Mouse (Mus musculus) gastrocnemius, postnatal 14 days (tissue): ENCODE results near the gene Nedd8. TPM values are rescaled to one million over a fixed set of nuclear protein-coding genes. Genes with fewer than 3 reads are reported as not detected.

Source experiments
- DNase-seq: peaks from one replicate; pipeline ENCODE4 v3.0.0; 2021; ENCODE audit warnings: mixed read lengths
- intact Hi-C: fragments of 180-260 bp; cut with DNase I; formaldehyde crosslinking; loops from one replicate; pipeline ENCODE4 v1.15.1; 2025; ENCODE audit warnings: low total_unique reads
- total RNA-seq, 2 experiments: library from RNA; stranded (reverse); gene quantifications; 2 replicates each; pipeline ENCODE4 v1.2.3; 2021

Nedd8 gene
- total RNA-seq, 2 experiments from 2014 or later, result 200 to 201 TPM

DNA sequence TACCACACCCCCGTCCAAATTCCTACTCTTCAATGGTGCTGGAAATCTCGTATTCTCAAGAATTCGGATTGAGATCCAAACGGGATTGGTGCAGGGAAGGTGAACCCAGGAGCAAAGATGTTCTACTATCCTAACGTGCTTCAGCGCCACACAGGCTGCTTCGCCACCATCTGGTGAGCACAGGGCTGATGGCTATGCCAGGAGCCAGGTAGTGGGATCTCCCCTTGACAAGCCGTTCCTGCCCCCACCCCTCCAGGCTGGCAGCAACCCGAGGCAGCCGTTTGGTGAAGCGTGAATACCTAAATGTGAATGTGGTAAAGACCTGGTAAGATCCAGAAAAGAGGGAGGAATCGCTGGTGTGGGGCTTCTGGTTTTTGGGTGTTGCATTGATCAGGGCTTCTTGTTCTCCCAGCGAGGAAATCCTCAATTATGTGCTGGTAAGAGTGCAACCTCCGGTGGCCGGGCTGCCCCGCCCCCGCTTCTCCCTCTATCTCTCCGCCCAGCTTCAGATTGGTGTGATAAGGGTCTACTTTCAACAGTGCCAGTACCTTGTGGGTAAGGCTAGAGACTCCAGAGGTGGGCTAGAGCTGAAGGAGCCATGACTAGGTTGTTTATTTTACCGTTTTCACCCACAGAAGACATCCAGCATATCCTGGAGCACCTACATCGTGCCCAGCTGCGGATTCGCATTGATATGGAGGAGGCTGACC is 53.3 kb downstream of the Nedd8 start:
- intact Hi-C loops, result no loop called here
- no peak for DNase-seq

DNA sequence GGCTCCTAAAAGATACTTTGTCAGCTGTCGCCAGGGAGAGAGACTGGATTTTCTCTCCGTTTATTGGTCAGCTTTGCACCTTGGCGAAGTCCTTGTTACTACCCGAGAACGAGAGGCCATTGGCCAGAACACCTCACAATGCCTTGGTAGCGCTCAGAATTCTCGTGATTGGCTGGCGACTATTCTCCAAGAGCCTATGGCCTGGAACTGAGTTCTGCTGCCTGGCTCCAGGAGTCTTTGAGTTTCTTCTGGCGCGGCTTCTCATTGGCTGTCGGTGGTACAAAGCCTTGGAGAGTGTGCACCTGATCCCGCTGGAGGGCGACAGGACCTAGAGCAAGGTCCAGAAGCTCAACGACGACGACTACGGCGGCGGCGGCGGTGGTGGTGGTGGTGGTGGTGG is 54.1 kb downstream of the Nedd8 start, which contains the start of gene Rec8:
Gene Rec8 (plus strand): TSS at position 216 of the 400 bp plus-strand sequence.
- DNase-seq, result no peak

DNA sequence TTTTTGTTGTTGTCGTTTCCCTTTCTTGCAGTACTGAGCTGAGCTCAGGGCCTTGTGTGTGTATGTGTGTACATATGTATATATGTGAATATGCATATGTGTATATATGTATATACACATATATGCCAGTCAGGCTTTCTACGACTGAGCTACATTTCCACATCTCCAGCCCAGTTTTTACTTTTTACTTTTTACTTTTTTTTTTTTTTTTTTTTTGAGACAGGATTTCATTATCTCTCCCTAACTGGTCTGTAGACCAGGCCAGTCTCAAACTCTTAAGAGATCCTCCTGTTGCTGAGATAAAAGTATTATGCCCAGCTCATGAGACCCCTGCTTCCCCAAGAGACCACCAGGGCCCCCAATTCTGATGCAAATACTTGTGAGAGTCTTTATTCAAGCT is 55.1 kb downstream of the Nedd8 start:
- DNase-seq, result no peak
- intact Hi-C loops, result no loop called here

More for the DNA sequence above, 54.1 kb downstream of the Nedd8 start, which contains the start of gene Rec8:
- intact Hi-C loops, result no loop called here

DNA sequence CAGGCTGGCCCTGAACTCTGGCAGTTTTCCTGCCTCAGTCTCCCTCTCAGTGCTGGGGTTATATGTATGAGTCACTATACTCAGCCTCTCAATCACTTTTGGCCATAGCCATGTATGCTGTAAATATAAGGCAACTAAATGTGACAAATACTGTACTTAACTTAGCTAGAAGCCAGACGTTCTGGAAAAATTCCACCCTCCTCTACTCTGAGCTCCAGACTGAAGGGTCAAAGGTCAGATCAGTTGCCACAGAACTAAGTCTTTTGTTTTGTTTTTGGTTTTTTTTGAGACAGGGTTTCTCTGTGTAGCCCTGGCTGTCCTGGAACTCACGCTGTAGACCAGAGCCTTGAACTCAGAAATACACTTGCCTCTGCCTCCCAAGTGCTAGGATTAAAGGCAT is 56.0 kb downstream of the Nedd8 start:
- intact Hi-C loops, result no loop called here
- no peak for DNase-seq

DNA sequence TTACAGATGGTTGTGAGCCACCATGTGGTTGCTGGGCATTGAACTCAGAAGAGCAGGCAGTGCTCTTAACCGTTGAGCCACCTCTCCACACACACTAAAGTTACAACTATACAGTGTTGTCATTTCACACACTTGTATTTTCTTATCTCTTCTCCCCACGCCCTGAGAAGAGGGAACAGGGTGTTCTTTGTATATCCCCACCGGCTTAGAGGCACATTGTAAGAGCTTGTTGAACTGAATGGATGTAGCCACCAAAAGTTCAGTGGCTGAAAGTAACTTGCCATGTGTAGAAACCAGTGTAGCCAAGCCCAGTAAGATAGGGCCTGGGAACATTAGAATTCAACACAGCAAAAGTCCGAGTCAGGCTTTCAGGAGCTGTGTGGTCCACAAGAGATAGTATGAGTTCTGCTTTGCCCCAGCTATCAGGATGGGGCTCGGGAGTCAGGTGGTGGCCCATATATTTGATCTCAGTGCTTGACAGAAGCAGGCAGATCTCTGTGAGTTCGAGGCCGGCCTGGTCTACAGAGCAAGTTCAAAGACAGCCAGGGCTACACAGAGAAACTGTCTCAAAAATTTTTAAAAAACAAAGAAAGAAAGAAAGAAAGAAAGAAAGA is 57.3 kb downstream of the Nedd8 start:
- intact Hi-C loops, result no loop called here
- no peak for DNase-seq

DNA sequence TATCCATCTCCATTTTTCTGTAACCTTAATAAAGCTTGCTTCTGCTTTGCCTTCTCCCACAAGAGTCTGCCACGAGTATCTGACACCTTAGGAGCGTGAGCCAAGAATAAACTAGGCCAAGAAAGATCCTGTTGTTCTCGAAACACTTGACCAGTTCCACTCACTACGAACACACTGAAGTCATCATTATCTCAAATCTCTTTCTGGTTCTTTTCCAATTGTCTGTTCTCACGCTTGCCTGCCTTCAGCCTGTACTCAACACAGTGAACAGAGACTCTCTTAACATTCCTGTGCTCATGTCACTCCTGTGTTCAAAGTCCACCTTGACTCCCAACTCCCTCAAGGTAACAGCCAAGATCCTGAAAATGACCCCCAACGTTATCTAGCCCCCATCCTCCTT is 58.6 kb downstream of the Nedd8 start:
- no peak for DNase-seq
- intact Hi-C loops, result no loop called here

Other genes starting within 250 kb of the Nedd8 start
- gene Dhrs4, start 193.4 kb downstream of the Nedd8 start, total RNA-seq, result 10 to 100 TPM; 30.5 to 40.5 TPM
- 1 to 10 TPM in 1 of 2 experiments, under 1 TPM in 1; 0.74 to 1.3 TPM for gene Carmil3, start 181.5 kb downstream of the Nedd8 start, total RNA-seq
- under 1 TPM in 1 of 2 experiments, not detected in 1; 0.16 TPM for gene Cpne6, start 161.7 kb downstream of the Nedd8 start, total RNA-seq
- gene Nrl, start 147.1 kb downstream of the Nedd8 start, total RNA-seq, result not detected
- 10 to 100 TPM; 11.5 to 13.8 TPM for gene Pck2, start 131.9 kb downstream of the Nedd8 start, total RNA-seq
- 10 to 100 TPM; 76.5 to 87.8 TPM for gene Dcaf11, start 112.1 kb downstream of the Nedd8 start, total RNA-seq
- gene A730061H03Rik, start 111.7 kb downstream of the Nedd8 start, total RNA-seq, result not detected
- 100 to 1,000 TPM; 415 to 455 TPM for gene Fitm1, start 96.5 kb downstream of the Nedd8 start, total RNA-seq
- 10 to 100 TPM; 48.3 to 49.7 TPM for gene Psme1, start 94.0 kb downstream of the Nedd8 start, total RNA-seq
- gene Emc9, start 86.8 kb downstream of the Nedd8 start, total RNA-seq, result 10 to 100 TPM; 38.6 to 39.4 TPM
- 10 to 100 TPM; 57.5 to 63.2 TPM for gene Psme2, start 81.0 kb downstream of the Nedd8 start, total RNA-seq
- gene Rnf31, start 80.4 kb downstream of the Nedd8 start, total RNA-seq, result 10 to 100 TPM in 1 of 2 experiments, 1 to 10 TPM in 1; 9.4 to 11.7 TPM
- gene Irf9, start 68.6 kb downstream of the Nedd8 start, total RNA-seq, result 1 to 10 TPM; 3.9 to 4.8 TPM
- gene Rec8, start 54.1 kb downstream of the Nedd8 start, total RNA-seq, result under 1 TPM; 0.53 to 0.72 TPM
- gene Ipo4, start 36.2 kb downstream of the Nedd8 start, total RNA-seq, result 10 to 100 TPM; 52.5 to 62.0 TPM
- gene Gm49378, start 34.2 kb downstream of the Nedd8 start, total RNA-seq, result under 1 TPM; 0.27 to 0.96 TPM
- 10 to 100 TPM; 21.5 TPM for gene Tm9sf1, start 28.3 kb downstream of the Nedd8 start, total RNA-seq
- under 1 TPM; 0.12 to 0.49 TPM for gene Tssk4, start 21.9 kb downstream of the Nedd8 start, total RNA-seq
- 10 to 100 TPM; 17.8 to 19.7 TPM for gene Mdp1, start 11.6 kb downstream of the Nedd8 start, total RNA-seq
- gene Gmpr2, start 183 bp downstream of the Nedd8 start, total RNA-seq, result 1 to 10 TPM; 4.0 to 4.3 TPM
- gene Tinf2, start 9.7 kb upstream of the Nedd8 start, total RNA-seq, result 10 to 100 TPM; 10.3 to 11.2 TPM
- under 1 TPM; 0.16 to 0.35 TPM for gene Tgm1, start 41.8 kb upstream of the Nedd8 start, total RNA-seq
- gene Rabggta, start 50.1 kb upstream of the Nedd8 start, total RNA-seq, result 1 to 10 TPM; 8.2 to 9.3 TPM
- 10 to 100 TPM; 28.5 to 30.2 TPM for gene Dhrs1, start 73.6 kb upstream of the Nedd8 start, total RNA-seq
- 10 to 100 TPM; 12.1 to 13.9 TPM for gene Nop9, start 73.6 kb upstream of the Nedd8 start, total RNA-seq
- gene Cideb, start 86.3 kb upstream of the Nedd8 start, total RNA-seq, result not detected
- under 1 TPM in 1 of 2 experiments, not detected in 1; 0.12 TPM for gene Ltb4r2, start 89.3 kb upstream of the Nedd8 start, total RNA-seq
- under 1 TPM; 0.22 to 0.39 TPM for gene Ltb4r1, start 93.8 kb upstream of the Nedd8 start, total RNA-seq
- gene Adcy4, start 112.0 kb upstream of the Nedd8 start, total RNA-seq, result 1 to 10 TPM; 7.1 to 8.6 TPM
- gene Ripk3, start 116.7 kb upstream of the Nedd8 start, total RNA-seq, result 1 to 10 TPM; 2.4 to 2.6 TPM
- gene Nfatc4, start 151.0 kb upstream of the Nedd8 start, total RNA-seq, result 1 to 10 TPM; 7.4 to 7.5 TPM
- gene Nynrin, start 181.9 kb upstream of the Nedd8 start, total RNA-seq, result 1 to 10 TPM; 7.2 to 7.5 TPM
- under 1 TPM; 0.11 to 0.12 TPM for gene Cbln3, start 212.3 kb upstream of the Nedd8 start, total RNA-seq
- 1 to 10 TPM; 7.1 to 8.2 TPM for gene Khnyn, start 212.8 kb upstream of the Nedd8 start, total RNA-seq
- 10 to 100 TPM; 82.6 to 85.7 TPM for gene Sdr39u1, start 228.2 kb upstream of the Nedd8 start, total RNA-seq